ENCODE assay signal across 13 mouse cellular contexts in the genomic region with DNA sequence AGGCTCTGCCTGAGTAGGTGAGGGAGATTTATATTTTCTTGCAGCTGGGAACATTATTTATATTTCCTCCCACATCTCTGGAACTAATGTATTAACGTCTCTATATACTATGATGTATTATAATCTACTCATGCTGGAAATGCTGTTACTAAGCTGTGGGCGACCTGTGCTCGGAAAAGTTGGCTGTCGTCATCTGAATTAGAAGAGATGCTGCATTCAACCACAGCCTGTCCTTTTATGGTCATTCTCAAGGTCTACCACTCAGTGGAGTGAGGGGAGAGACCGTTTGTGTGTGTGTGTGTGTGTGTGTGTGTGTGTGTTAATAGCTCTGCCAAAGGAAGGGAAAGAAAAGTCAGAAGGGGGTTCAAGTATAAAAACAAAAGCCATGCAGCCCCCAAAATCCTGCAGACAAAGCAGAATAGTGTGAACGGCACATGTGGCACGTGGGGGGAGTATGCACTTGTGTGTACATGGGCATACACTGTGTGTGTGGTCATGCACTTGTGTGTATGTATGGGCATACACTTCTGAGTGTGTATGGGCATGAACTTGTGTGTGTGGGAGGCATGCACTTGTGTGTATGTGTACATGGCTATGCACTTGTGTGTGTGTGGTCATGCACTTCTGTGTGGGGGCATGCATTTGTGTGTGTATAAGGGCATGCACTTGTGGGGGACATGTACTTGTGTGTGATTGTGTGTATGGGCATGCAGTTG. TPM values are rescaled to one million over a fixed set of nuclear protein-coding genes. Genes with fewer than 3 reads are reported as not detected.
A peak's percentile ranks its signal among the peaks of the same experiment; 100 is the strongest.
DNase-seq lines count a peak whose midpoint lies in the region; ATAC-seq and TF ChIP-seq lines count a peak whose summit lies in the region.
"Had no signal": no experiment of that assay in that cellular context is flagged by ENCODE, and none has a peak within 500 bp of the region (broad histone marks: within the 10 kb centered on the region; RNA-seq: fewer than 3 reads in every experiment).

No protein-coding gene starts in this region.

- no peaks in the 10 kb centered on the region for H3K9me3 ChIP-seq in forebrain, postnatal 0 days (ENCODE audit: low read length)
- H3K9me3 ChIP-seq in forebrain, embryonic 12.5 days = no peaks in the 10 kb centered on the region
- H3K9me3 ChIP-seq in limb, embryonic 14.5 days (ENCODE audit: control insufficient read depth, low read length) = no peaks in the 10 kb centered on the region
- H3K9me3 ChIP-seq: neural tube, embryonic 12.5 days had no signal

- H3K4me3 ChIP-seq in forebrain, postnatal 0 days (ENCODE audit: low read depth, low read length) = no peak overlapping the region
- no peak overlapping the region for H3K4me3 ChIP-seq in forebrain, embryonic 12.5 days (replicated peaks)
- no peak overlapping the region for H3K4me3 ChIP-seq in limb, embryonic 14.5 days (replicated peaks; ENCODE audit: low read length)
- H3K4me3 ChIP-seq: neural tube, embryonic 12.5 days had no signal

- TF ChIP-seq POLR2A in limb, embryonic 14.5 days (IDR thresholded peaks at IDR 0.05; ENCODE audit: borderline replicate concordance, extremely low read depth, insufficient read depth, insufficient read length) = no peak

- no peaks in the 10 kb centered on the region for H3K27me3 ChIP-seq in forebrain, postnatal 0 days (ENCODE audit: insufficient read depth, low read length)
- H3K27me3 ChIP-seq in forebrain, embryonic 12.5 days = no peaks in the 10 kb centered on the region
- no peaks in the 10 kb centered on the region for H3K27me3 ChIP-seq in limb, embryonic 14.5 days (ENCODE audit: control insufficient read depth, insufficient read depth, low read length)
- H3K27me3 ChIP-seq: neural tube, embryonic 12.5 days had no signal

- H3K4me2 ChIP-seq in forebrain, postnatal 0 days (ENCODE audit: low read depth) = no peak overlapping the region
- H3K4me2 ChIP-seq in forebrain, embryonic 12.5 days = no peak overlapping the region
- no peak overlapping the region for H3K4me2 ChIP-seq in limb, embryonic 14.5 days (replicated peaks; ENCODE audit: low read depth, low read length, severe bottlenecking)
- H3K4me2 ChIP-seq: liver, embryonic 11.5 days; neural tube, embryonic 12.5 days had no signal

- no peak for DNase-seq in forebrain, postnatal 0 days
- DNase-seq in kidney, postnatal 4 days = peak; percentile 25 to 31
- no peak for DNase-seq in kidney, adult 9 months
- peak; percentile 12 to 52 for DNase-seq in adrenal gland, postnatal 36 days
- no peak for DNase-seq in limb, embryonic 14.5 days (ENCODE audit: low spot score)
- no peak for DNase-seq in urinary bladder, postnatal 14 days (ENCODE audit: low spot score)
- DNase-seq: cerebellum, adult 2 months; layer of hippocampus, postnatal 36 days had no signal

- H3K36me3 ChIP-seq in forebrain, postnatal 0 days (ENCODE audit: insufficient read depth) = no peaks in the 10 kb centered on the region
- H3K36me3 ChIP-seq in forebrain, embryonic 12.5 days (replicated peaks) = no peaks in the 10 kb centered on the region
- H3K36me3 ChIP-seq in limb, embryonic 14.5 days (ENCODE audit: control insufficient read depth, insufficient read depth, low read length) = no peaks in the 10 kb centered on the region
- H3K36me3 ChIP-seq: neural tube, embryonic 12.5 days had no signal

- TF ChIP-seq CTCF in forebrain, postnatal 0 days (IDR thresholded peaks at IDR 0.05; ENCODE audit: low read depth) = no peak

- no peak overlapping the region for H3K27ac ChIP-seq in forebrain, postnatal 0 days (ENCODE audit: low read depth, low read length)
- H3K27ac ChIP-seq in forebrain, embryonic 12.5 days = no peak overlapping the region
- H3K27ac ChIP-seq in limb, embryonic 14.5 days (replicated peaks; ENCODE audit: low read depth, low read length) = peak overlapping the region; percentile 5; the same call in 1 of the 2 replicates
- H3K27ac ChIP-seq: macrophage; neural tube, embryonic 12.5 days had no signal

- no peaks in the 10 kb centered on the region for H3K4me1 ChIP-seq in forebrain, postnatal 0 days (ENCODE audit: insufficient read depth)
- no peaks in the 10 kb centered on the region for H3K4me1 ChIP-seq in forebrain, embryonic 12.5 days
- H3K4me1 ChIP-seq in limb, embryonic 14.5 days (ENCODE audit: control insufficient read depth, insufficient read depth, low read length) = peaks cover 13% of the 10 kb centered on the region
- H3K4me1 ChIP-seq: neural tube, embryonic 12.5 days had no signal

- H3K9ac ChIP-seq in forebrain, postnatal 0 days = no peak overlapping the region
- no peak overlapping the region for H3K9ac ChIP-seq in forebrain, embryonic 12.5 days
- H3K9ac ChIP-seq in limb, embryonic 14.5 days (ENCODE audit: low read depth, low read length, severe bottlenecking) = no peak overlapping the region
- H3K9ac ChIP-seq: neural tube, embryonic 12.5 days had no signal

- 73% methylated on average over 7 of the region's 7 CpGs for WGBS in forebrain, postnatal 0 days
- 80% methylated on average over 7 of the region's 7 CpGs for WGBS in forebrain, embryonic 12.5 days
- WGBS in limb, embryonic 14.5 days = 41% methylated on average over 7 of the region's 7 CpGs

- ATAC-seq in forebrain, postnatal 0 days = peak; percentile 40
- no peak for ATAC-seq in forebrain, embryonic 12.5 days (ENCODE audit: low FRiP score)
- ATAC-seq in limb, embryonic 14.5 days (ENCODE audit: low FRiP score, low read depth) = peak; percentile 25; the same call in 1 of the 2 replicates
- no peak for ATAC-seq in CD4-positive, CD25-positive, alpha-beta regulatory T cell, adult 4 months

RNA-seq across cellular contexts. Expression of gene Trim45, which starts 10.3 kb away (rescaled TPM):
- total RNA-seq in forebrain, postnatal 0 days (2014; rRNA removed) = 9.6 and 12.0 TPM in 2 replicates
- polyA plus RNA-seq in forebrain, postnatal 0 days (2015; fragmentation: Nextera tagmentation; extraction: Ambion mirVana) = 4.3 and 5.3 TPM in 2 replicates
- 6.2 and 7.1 TPM in 2 replicates for polyA plus RNA-seq in forebrain, embryonic 12.5 days (2016; fragmentation: Nextera tagmentation; extraction: Ambion mirVana)
- total RNA-seq in adrenal gland, postnatal 36 days (2021) = 1 to 10 TPM; 3.4 to 4.1 TPM
- polyA plus RNA-seq in limb, embryonic 14.5 days (2012; rRNA removed) = 11.6 and 12.8 TPM in 2 replicates
- polyA plus RNA-seq in limb, embryonic 14.5 days (2014; fragmentation: Nextera tagmentation; extraction: Ambion mirVana) = 4.3 and 5.5 TPM in 2 replicates
- polyA plus RNA-seq in CD4-positive, CD25-positive, alpha-beta regulatory T cell, adult 4 months (2017; shearing (Covaris generic)) = 1 to 10 TPM in 1 of 2 experiments, under 1 TPM in 1; 0.91 to 2.2 TPM

RNA-seq across cellular contexts. Expression of gene Ttf2, which starts 57.8 kb away (rescaled TPM):
- total RNA-seq in forebrain, postnatal 0 days (2014; rRNA removed) = 2.3 and 2.8 TPM in 2 replicates
- 1.1 and 2.0 TPM in 2 replicates for polyA plus RNA-seq in forebrain, postnatal 0 days (2015; fragmentation: Nextera tagmentation; extraction: Ambion mirVana)
- 24.6 and 28.4 TPM in 2 replicates for polyA plus RNA-seq in forebrain, embryonic 12.5 days (2016; fragmentation: Nextera tagmentation; extraction: Ambion mirVana)
- total RNA-seq in adrenal gland, postnatal 36 days (2021) = 10 to 100 TPM in 1 of 2 experiments, 1 to 10 TPM in 1; 8.8 to 10.7 TPM
- polyA plus RNA-seq in limb, embryonic 14.5 days (2012; rRNA removed) = 13.9 and 14.0 TPM in 2 replicates
- 14.0 and 17.9 TPM in 2 replicates for polyA plus RNA-seq in limb, embryonic 14.5 days (2014; fragmentation: Nextera tagmentation; extraction: Ambion mirVana)
- polyA plus RNA-seq in CD4-positive, CD25-positive, alpha-beta regulatory T cell, adult 4 months (2017; shearing (Covaris generic)) = 10 to 100 TPM; 12.8 to 19.0 TPM

Comparison
In these comparisons a context has a peak if more than half of its experiments do, and no peak if none do; other contexts are left out.
1. ATAC-seq: peak in forebrain, postnatal 0 days (single experiment) and limb, embryonic 14.5 days (single experiment); none in forebrain, embryonic 12.5 days (single experiment) and CD4-positive, CD25-positive, alpha-beta regulatory T cell, adult 4 months (single experiment).
2. DNase-seq: peak in kidney, postnatal 4 days (2 of 2) and adrenal gland, postnatal 36 days (2 of 2); none in forebrain, postnatal 0 days (single experiment), kidney, adult 9 months (single experiment), limb, embryonic 14.5 days (single experiment) and urinary bladder, postnatal 14 days (single experiment).